Mouse (Mus musculus): ENCODE measurements around the gene Peli1. TPM values are rescaled to one million over a fixed set of nuclear protein-coding genes. Genes with fewer than 3 reads are reported as not detected.
"Not testable (repeated sequence)": the region's sequence is repeated elsewhere in the genome, so short reads cannot be mapped to it uniquely, and the experiment has no call there.

The Peli1 gene
- polyA plus RNA-seq, 1 experiment: 69.2 TPM

DNA sequence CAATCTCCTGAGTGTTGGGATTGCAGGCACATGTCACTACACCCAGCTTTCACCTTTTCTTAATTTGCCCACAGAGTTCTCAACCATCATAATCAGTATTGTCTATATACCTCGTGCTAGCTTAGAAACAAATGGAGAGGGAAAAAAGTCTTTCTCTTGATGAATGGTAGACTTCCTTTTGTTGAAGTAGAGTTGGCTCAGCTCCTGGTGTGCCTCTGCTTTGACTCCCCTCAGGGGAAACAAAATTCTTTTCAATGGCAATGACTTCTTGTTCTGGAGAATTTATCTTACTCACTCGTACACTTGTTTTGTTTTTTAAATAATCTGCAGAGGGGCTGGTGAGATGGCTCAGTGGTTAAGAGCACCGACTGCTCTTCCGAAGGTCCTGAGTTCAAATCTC, 62.0 kb downstream of the Peli1 start:
- DNase-seq (ENCODE audit: low read depth): no peak
- no peak for TF ChIP-seq CTCF (IDR thresholded peaks at IDR 0.05; ENCODE audit: borderline replicate concordance, extremely low read depth, insufficient read depth, insufficient read length)
- TF ChIP-seq POLR2A (IDR thresholded peaks at IDR 0.05; ENCODE audit: borderline replicate concordance, extremely low read depth, insufficient read depth, insufficient read length, poor library complexity, severe bottlenecking): no peak

GRCm38 (mm10) chr11:21157595-21157994, 66.5 kb downstream of the Peli1 start:
- TF ChIP-seq POLR2A (IDR thresholded peaks at IDR 0.05; ENCODE audit: borderline replicate concordance, extremely low read depth, insufficient read depth, insufficient read length, poor library complexity, severe bottlenecking) (no peak), CTCF (IDR thresholded peaks at IDR 0.05; ENCODE audit: borderline replicate concordance, extremely low read depth, insufficient read depth, insufficient read length) (no peak)

GRCm38 (mm10) chr11:21162093-21162492, 71.0 kb downstream of the Peli1 start:
- TF ChIP-seq CTCF (IDR thresholded peaks at IDR 0.05; ENCODE audit: borderline replicate concordance, extremely low read depth, insufficient read depth, insufficient read length): no peak
- TF ChIP-seq POLR2A (IDR thresholded peaks at IDR 0.05; ENCODE audit: borderline replicate concordance, extremely low read depth, insufficient read depth, insufficient read length, poor library complexity, severe bottlenecking): no peak
- no peak for DNase-seq (ENCODE audit: low read depth)

More at GRCm38 (mm10) chr11:21157595-21157994, 66.5 kb downstream of the Peli1 start:
- DNase-seq (ENCODE audit: low read depth): no peak

DNA sequence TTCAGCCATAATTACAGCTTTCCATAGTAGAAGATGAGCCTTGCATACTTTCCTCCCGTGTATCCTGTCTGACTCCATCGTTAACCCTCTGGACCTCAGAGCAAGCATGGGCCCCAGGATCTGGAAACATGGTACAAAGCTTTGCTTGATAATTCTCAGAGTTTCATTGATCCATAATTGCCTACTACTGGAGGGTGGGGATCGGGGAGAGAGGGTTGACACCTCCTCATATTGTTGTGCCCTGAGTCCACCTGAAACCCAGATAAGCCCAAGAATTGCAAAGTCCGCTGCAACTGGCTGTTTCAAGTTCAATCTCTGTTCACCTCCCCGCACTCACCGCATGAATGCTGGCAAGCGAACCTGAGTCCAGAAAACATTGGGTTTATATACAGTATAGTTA, 72.1 kb downstream of the Peli1 start:
- no peak for DNase-seq (ENCODE audit: low read depth)
- TF ChIP-seq POLR2A (IDR thresholded peaks at IDR 0.05; ENCODE audit: borderline replicate concordance, extremely low read depth, insufficient read depth, insufficient read length, poor library complexity, severe bottlenecking) (no peak), CTCF (IDR thresholded peaks at IDR 0.05; ENCODE audit: borderline replicate concordance, extremely low read depth, insufficient read depth, insufficient read length) (no peak)

DNA sequence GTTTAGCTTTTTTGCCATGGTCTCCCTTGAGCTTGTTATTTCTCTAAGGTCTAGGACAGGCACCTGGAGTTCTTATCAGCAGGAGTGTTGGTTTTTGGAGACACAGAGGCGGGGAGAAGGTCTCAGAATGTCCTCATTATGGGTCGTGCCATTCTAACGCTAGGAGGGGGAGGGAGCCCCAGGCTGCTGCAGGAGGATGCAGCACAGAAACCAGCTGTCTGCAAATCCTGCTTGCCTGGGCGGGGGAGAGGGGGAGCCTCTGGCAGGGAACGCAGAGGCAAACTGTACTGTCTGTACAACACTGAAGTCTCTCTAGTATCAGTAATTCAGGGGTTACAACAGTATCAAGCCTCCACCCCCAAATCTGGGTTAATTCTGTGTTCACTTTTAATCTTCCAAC, 72.6 kb downstream of the Peli1 start:
- TF ChIP-seq POLR2A (IDR thresholded peaks at IDR 0.05; ENCODE audit: borderline replicate concordance, extremely low read depth, insufficient read depth, insufficient read length, poor library complexity, severe bottlenecking) (no peak), CTCF (IDR thresholded peaks at IDR 0.05; ENCODE audit: borderline replicate concordance, extremely low read depth, insufficient read depth, insufficient read length) (no peak)
- DNase-seq (ENCODE audit: low read depth): peak; percentile 48

GRCm38 (mm10) chr11:21164312-21164993, 73.4 kb downstream of the Peli1 start:
- DNase-seq (ENCODE audit: low read depth): no peak
- no peak for TF ChIP-seq CTCF (IDR thresholded peaks at IDR 0.05; ENCODE audit: borderline replicate concordance, extremely low read depth, insufficient read depth, insufficient read length)
- no peak for TF ChIP-seq POLR2A (IDR thresholded peaks at IDR 0.05; ENCODE audit: borderline replicate concordance, extremely low read depth, insufficient read depth, insufficient read length, poor library complexity, severe bottlenecking)

- TF ChIP-seq CTCF (IDR thresholded peaks at IDR 0.05; ENCODE audit: borderline replicate concordance, extremely low read depth, insufficient read depth, insufficient read length) (no peak), POLR2A (IDR thresholded peaks at IDR 0.05; ENCODE audit: borderline replicate concordance, extremely low read depth, insufficient read depth, insufficient read length, poor library complexity, severe bottlenecking) (no peak)
- peak; percentile 15 for DNase-seq (ENCODE audit: low read depth)
Observed at GRCm38 (mm10) chr11:21164994-21165560, 74.0 kb downstream of the Peli1 start.

- TF ChIP-seq POLR2A (IDR thresholded peaks at IDR 0.05; ENCODE audit: borderline replicate concordance, extremely low read depth, insufficient read depth, insufficient read length, poor library complexity, severe bottlenecking): no peak
- no peak for TF ChIP-seq CTCF (IDR thresholded peaks at IDR 0.05; ENCODE audit: borderline replicate concordance, extremely low read depth, insufficient read depth, insufficient read length)
- no peak for DNase-seq (ENCODE audit: low read depth)
Observed at GRCm38 (mm10) chr11:21166495-21167096, 75.5 kb downstream of the Peli1 start.

DNA sequence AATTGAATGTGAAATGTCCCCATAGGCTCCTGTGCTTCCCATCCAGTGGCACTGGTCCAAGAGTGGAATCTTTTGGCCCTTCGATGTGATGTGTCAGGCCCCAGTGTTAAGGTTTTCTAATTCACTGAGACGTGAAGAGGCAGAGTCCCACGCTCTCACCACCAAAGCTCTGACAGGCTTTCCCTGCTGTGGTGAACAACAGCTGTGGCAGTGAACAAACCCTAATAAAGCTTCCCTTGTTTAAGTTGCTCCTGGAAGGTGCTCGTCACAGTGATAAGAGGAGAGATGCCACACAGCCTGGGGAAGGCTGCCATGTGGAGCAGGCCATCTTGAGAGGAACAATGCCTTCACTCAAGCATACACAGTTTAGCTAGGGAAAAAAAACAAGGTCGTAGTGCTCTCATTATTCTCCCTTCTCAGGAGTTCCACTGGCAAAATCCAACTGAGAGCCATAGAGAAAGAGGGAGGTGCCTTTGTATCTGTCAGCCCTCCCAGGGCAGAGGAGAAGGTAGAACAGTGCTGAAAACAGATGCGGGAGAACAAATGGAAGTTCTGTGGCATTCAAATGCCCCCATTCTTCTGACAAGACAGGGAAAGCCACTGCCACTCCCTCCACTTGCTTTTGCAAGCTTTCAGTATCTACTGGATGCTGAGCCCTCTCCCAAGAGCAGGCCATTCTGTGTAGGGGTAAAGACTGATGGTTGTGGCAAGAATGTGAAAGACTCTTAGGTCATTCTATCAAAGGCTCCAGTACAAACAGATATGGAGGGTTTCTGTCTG, 77.9 kb downstream of the Peli1 start:
- DNase-seq (ENCODE audit: low read depth): peak; percentile 20
- TF ChIP-seq CTCF (IDR thresholded peaks at IDR 0.05; ENCODE audit: borderline replicate concordance, extremely low read depth, insufficient read depth, insufficient read length): no peak
- no peak for TF ChIP-seq POLR2A (IDR thresholded peaks at IDR 0.05; ENCODE audit: borderline replicate concordance, extremely low read depth, insufficient read depth, insufficient read length, poor library complexity, severe bottlenecking)

- not testable (repeated sequence) for DNase-seq (ENCODE audit: low read depth)
Observed at GRCm38 (mm10) chr11:21169608-21169860, 78.4 kb downstream of the Peli1 start.

- TF ChIP-seq POLR2A (IDR thresholded peaks at IDR 0.05; ENCODE audit: borderline replicate concordance, extremely low read depth, insufficient read depth, insufficient read length, poor library complexity, severe bottlenecking) (no peak), CTCF (IDR thresholded peaks at IDR 0.05; ENCODE audit: borderline replicate concordance, extremely low read depth, insufficient read depth, insufficient read length) (no peak)
Observed at GRCm38 (mm10) chr11:21172281-21172680, 81.2 kb downstream of the Peli1 start.

More at GRCm38 (mm10) chr11:21172281-21172680, 81.2 kb downstream of the Peli1 start:
- DNase-seq (ENCODE audit: low read depth): no peak

Measured in brain, embryonic 14.5 days (tissue).